Mouse (Mus musculus): ENCODE results near the gene Stab2. TPM values are rescaled to one million over a fixed set of nuclear protein-coding genes. Genes with fewer than 3 reads are reported as not detected.

The Stab2 gene
- polyA plus RNA-seq, 1 experiment, result 0.16 TPM

GRCm38 (mm10) chr10:86849087-86849486, 158.7 kb downstream of the Stab2 start:
- DNase-seq (ENCODE audit: low read depth), result no peak
- no peak for TF ChIP-seq CTCF (IDR thresholded peaks at IDR 0.05; ENCODE audit: borderline replicate concordance, extremely low read depth, insufficient read depth, insufficient read length)
- TF ChIP-seq POLR2A (IDR thresholded peaks at IDR 0.05; ENCODE audit: borderline replicate concordance, extremely low read depth, insufficient read depth, insufficient read length, poor library complexity, severe bottlenecking), result no peak

- DNase-seq (ENCODE audit: low read depth), result no peak
These were observed 160.8 kb downstream of the Stab2 start for GRCm38 (mm10) chr10:86846926-86847467.

GRCm38 (mm10) chr10:86842659-86843058, 165.2 kb downstream of the Stab2 start:
- TF ChIP-seq CTCF (IDR thresholded peaks at IDR 0.05; ENCODE audit: borderline replicate concordance, extremely low read depth, insufficient read depth, insufficient read length), result no peak
- TF ChIP-seq POLR2A (IDR thresholded peaks at IDR 0.05; ENCODE audit: borderline replicate concordance, extremely low read depth, insufficient read depth, insufficient read length, poor library complexity, severe bottlenecking), result no peak

More at GRCm38 (mm10) chr10:86846926-86847467, 160.8 kb downstream of the Stab2 start:
- TF ChIP-seq CTCF (IDR thresholded peaks at IDR 0.05; ENCODE audit: borderline replicate concordance, extremely low read depth, insufficient read depth, insufficient read length), result no peak
- no peak for TF ChIP-seq POLR2A (IDR thresholded peaks at IDR 0.05; ENCODE audit: borderline replicate concordance, extremely low read depth, insufficient read depth, insufficient read length, poor library complexity, severe bottlenecking)

GRCm38 (mm10) chr10:86838827-86839226, 169.0 kb downstream of the Stab2 start:
- no peak for DNase-seq (ENCODE audit: low read depth)
- no peak for TF ChIP-seq POLR2A (IDR thresholded peaks at IDR 0.05; ENCODE audit: borderline replicate concordance, extremely low read depth, insufficient read depth, insufficient read length, poor library complexity, severe bottlenecking)
- no peak for TF ChIP-seq CTCF (IDR thresholded peaks at IDR 0.05; ENCODE audit: borderline replicate concordance, extremely low read depth, insufficient read depth, insufficient read length)

More at GRCm38 (mm10) chr10:86842659-86843058, 165.2 kb downstream of the Stab2 start:
- peak; percentile 46 for DNase-seq (ENCODE audit: low read depth)

- peak; percentile 80 for DNase-seq (ENCODE audit: low read depth)
- no peak for TF ChIP-seq POLR2A (IDR thresholded peaks at IDR 0.05; ENCODE audit: borderline replicate concordance, extremely low read depth, insufficient read depth, insufficient read length, poor library complexity, severe bottlenecking)
- no peak for TF ChIP-seq CTCF (IDR thresholded peaks at IDR 0.05; ENCODE audit: borderline replicate concordance, extremely low read depth, insufficient read depth, insufficient read length)
These were observed 171.0 kb downstream of the Stab2 start for GRCm38 (mm10) chr10:86836784-86837183.

GRCm38 (mm10) chr10:86829515-86829914, 178.3 kb downstream of the Stab2 start:
- no peak for TF ChIP-seq POLR2A (IDR thresholded peaks at IDR 0.05; ENCODE audit: borderline replicate concordance, extremely low read depth, insufficient read depth, insufficient read length, poor library complexity, severe bottlenecking)
- TF ChIP-seq CTCF (IDR thresholded peaks at IDR 0.05; ENCODE audit: borderline replicate concordance, extremely low read depth, insufficient read depth, insufficient read length), result no peak
- DNase-seq (ENCODE audit: low read depth), result no peak

GRCm38 (mm10) chr10:86828221-86829135, 179.3 kb downstream of the Stab2 start:
- DNase-seq (ENCODE audit: low read depth), result no peak
- TF ChIP-seq CTCF (IDR thresholded peaks at IDR 0.05; ENCODE audit: borderline replicate concordance, extremely low read depth, insufficient read depth, insufficient read length), result no peak
- no peak for TF ChIP-seq POLR2A (IDR thresholded peaks at IDR 0.05; ENCODE audit: borderline replicate concordance, extremely low read depth, insufficient read depth, insufficient read length, poor library complexity, severe bottlenecking)

- no peak for DNase-seq (ENCODE audit: low read depth)
- TF ChIP-seq CTCF (IDR thresholded peaks at IDR 0.05; ENCODE audit: borderline replicate concordance, extremely low read depth, insufficient read depth, insufficient read length) (no peak), POLR2A (IDR thresholded peaks at IDR 0.05; ENCODE audit: borderline replicate concordance, extremely low read depth, insufficient read depth, insufficient read length, poor library complexity, severe bottlenecking) (no peak)
These were observed 180.9 kb downstream of the Stab2 start for GRCm38 (mm10) chr10:86826929-86827328.

- DNase-seq (ENCODE audit: low read depth), result no peak
- no peak for TF ChIP-seq POLR2A (IDR thresholded peaks at IDR 0.05; ENCODE audit: borderline replicate concordance, extremely low read depth, insufficient read depth, insufficient read length, poor library complexity, severe bottlenecking)
These were observed 181.8 kb downstream of the Stab2 start for GRCm38 (mm10) chr10:86825871-86826522.

- peak; percentile 40 for DNase-seq (ENCODE audit: low read depth)
- no peak for TF ChIP-seq POLR2A (IDR thresholded peaks at IDR 0.05; ENCODE audit: borderline replicate concordance, extremely low read depth, insufficient read depth, insufficient read length, poor library complexity, severe bottlenecking)
- TF ChIP-seq CTCF (IDR thresholded peaks at IDR 0.05; ENCODE audit: borderline replicate concordance, extremely low read depth, insufficient read depth, insufficient read length), result no peak
These were observed 183.0 kb downstream of the Stab2 start for GRCm38 (mm10) chr10:86824871-86825270.

GRCm38 (mm10) chr10:86824093-86824492, 183.7 kb downstream of the Stab2 start:
- DNase-seq (ENCODE audit: low read depth), result no peak
- TF ChIP-seq CTCF (IDR thresholded peaks at IDR 0.05; ENCODE audit: borderline replicate concordance, extremely low read depth, insufficient read depth, insufficient read length), result peak; percentile 33; the same call in 1 of the 2 replicates
- TF ChIP-seq POLR2A (IDR thresholded peaks at IDR 0.05; ENCODE audit: borderline replicate concordance, extremely low read depth, insufficient read depth, insufficient read length, poor library complexity, severe bottlenecking), result no peak
